Mouse (Mus musculus) embryonic fibroblast, embryonic 13.5 days (primary cell): ENCODE data around the gene Prkacb. TPM values are rescaled to one million over a fixed set of nuclear protein-coding genes. Genes with fewer than 3 reads are reported as not detected.

Source experiments
- H3K27ac ChIP-seq: 2 replicates; pipeline ENCODE4 v1.5.1; 2012; ENCODE audit warnings: low read length, control low read depth, inconsistent platforms; ENCODE audit not compliant: insufficient read depth
- H3K4me1 ChIP-seq: 2 replicates; pipeline ENCODE4 v1.6.1; 2011; ENCODE audit warnings: low read length; ENCODE audit not compliant: control insufficient read depth, insufficient read depth
- H3K4me3 ChIP-seq: 2 replicates; pipeline ENCODE4 v1.5.1; 2011; ENCODE audit warnings: mild to moderate bottlenecking, control low read depth, low read length; ENCODE audit not compliant: insufficient read depth
- CTCF ChIP-seq: IDR thresholded peaks from 2 replicates; pipeline ENCODE4 v1.5.1; 2011; ENCODE audit warnings: mild to moderate bottlenecking, control low read depth, low read length, moderate library complexity, borderline replicate concordance; ENCODE audit not compliant: insufficient read depth
- POLR2A ChIP-seq: IDR thresholded peaks from 2 replicates; pipeline ENCODE4 v1.6.1; 2011; ENCODE audit warnings: low read depth, mild to moderate bottlenecking, control low read depth, low read length, moderate library complexity
- polyA plus RNA-seq: library from polyadenylated mRNA; stranded (reverse); fragments of >200 nt; gene quantifications from 2 replicates; pipeline ENCODE4 v1.2.4, GENCODE M21; 2011; ENCODE audit warnings: low read depth; ENCODE audit not compliant: missing spikeins, insufficient read length

The Prkacb gene
- polyA plus RNA-seq, 1 experiment, result 78.5 TPM

GRCm38 (mm10) chr3:146780241-146780640 lies 32.5 kb downstream of the Prkacb start:
- TF ChIP-seq CTCF (no peak), POLR2A (no peak)
- Histone ChIP-seq H3K4me3 (no peak overlapping the region), H3K27ac (no peak overlapping the region), H3K4me1 (no peaks in the 10 kb centered on the region)

- TF ChIP-seq CTCF (no peak), POLR2A (no peak)
- Histone ChIP-seq H3K4me3 (no peak overlapping the region), H3K4me1 (no peaks in the 10 kb centered on the region), H3K27ac (no peak overlapping the region)
Measured at GRCm38 (mm10) chr3:146778913-146779312, 33.9 kb downstream of the Prkacb start.

- TF ChIP-seq CTCF, result no peak
- TF ChIP-seq POLR2A, result no peak
Measured at GRCm38 (mm10) chr3:146778451-146778850, 34.3 kb downstream of the Prkacb start.

GRCm38 (mm10) chr3:146776711-146777110 lies 36.1 kb downstream of the Prkacb start:
- Histone ChIP-seq H3K27ac (no peak overlapping the region), H3K4me3 (no peak overlapping the region), H3K4me1 (no peaks in the 10 kb centered on the region)
- TF ChIP-seq CTCF (no peak), POLR2A (no peak)

More at GRCm38 (mm10) chr3:146778451-146778850, 34.3 kb downstream of the Prkacb start:
- no peaks in the 10 kb centered on the region for H3K4me1 ChIP-seq
- no peak overlapping the region for H3K4me3 ChIP-seq
- H3K27ac ChIP-seq, result no peak overlapping the region

- Histone ChIP-seq H3K4me3 (no peak overlapping the region), H3K4me1 (peaks cover 6% of the 10 kb centered on the region), H3K27ac (no peak overlapping the region)
- TF ChIP-seq POLR2A (no peak), CTCF (no peak)
Measured at GRCm38 (mm10) chr3:146770853-146771252, 41.9 kb downstream of the Prkacb start.

GRCm38 (mm10) chr3:146769940-146770659 lies 42.7 kb downstream of the Prkacb start:
- Histone ChIP-seq H3K27ac (no peak overlapping the region), H3K4me3 (no peak overlapping the region), H3K4me1 (peaks cover 6% of the 10 kb centered on the region)
- TF ChIP-seq CTCF (no peak), POLR2A (no peak)

- H3K4me3 ChIP-seq, result no peak overlapping the region
- peaks cover 6% of the 10 kb centered on the region for H3K4me1 ChIP-seq
- no peak overlapping the region for H3K27ac ChIP-seq
- TF ChIP-seq CTCF (no peak), POLR2A (no peak)
Measured at GRCm38 (mm10) chr3:146769569-146769939, 43.2 kb downstream of the Prkacb start.

- H3K4me3 ChIP-seq, result no peak overlapping the region
- H3K27ac ChIP-seq, result no peak overlapping the region
- TF ChIP-seq CTCF, result no peak
- TF ChIP-seq POLR2A, result no peak
- H3K4me1 ChIP-seq, result peaks cover 6% of the 10 kb centered on the region
Measured at GRCm38 (mm10) chr3:146768921-146769320, 43.9 kb downstream of the Prkacb start.

GRCm38 (mm10) chr3:146768360-146768759 lies 44.4 kb downstream of the Prkacb start:
- TF ChIP-seq POLR2A (no peak), CTCF (no peak)
- Histone ChIP-seq H3K4me1 (peaks cover 6% of the 10 kb centered on the region), H3K27ac (no peak overlapping the region), H3K4me3 (no peak overlapping the region)

- TF ChIP-seq POLR2A (no peak), CTCF (no peak)
- H3K27ac ChIP-seq, result no peak overlapping the region
- no peak overlapping the region for H3K4me3 ChIP-seq
- H3K4me1 ChIP-seq, result peaks cover 6% of the 10 kb centered on the region
Measured at GRCm38 (mm10) chr3:146766701-146767181, 46.0 kb downstream of the Prkacb start.

- no peak overlapping the region for H3K4me3 ChIP-seq
- H3K4me1 ChIP-seq, result peaks cover 6% of the 10 kb centered on the region
- TF ChIP-seq POLR2A (no peak), CTCF (no peak)
- no peak overlapping the region for H3K27ac ChIP-seq
Measured at GRCm38 (mm10) chr3:146766071-146766605, 46.7 kb downstream of the Prkacb start.
